Mouse (Mus musculus) CH12.LX (cell line): ENCODE measurements around the gene Fndc7.

ENCODE experiments used
- CHD2 ChIP-seq: IDR thresholded peaks from 2 replicates; pipeline ENCODE4 v1.6.1; 2011; ENCODE audit warnings: low read length, improper control_type of control experiment
- CTCF ChIP-seq, 2 experiments: IDR thresholded peaks in 1 of 2; conservative IDR thresholded peaks in 1 of 2; 2 replicates each; pipeline ENCODE4 v1.5.1; 2011 to 2012; ENCODE audit warnings: low read depth in 2 of 2, low read length in 2 of 2, improper control_type of control experiment in 1 of 2, inconsistent platforms in 1 of 2, mild to moderate bottlenecking in 1 of 2, moderate library complexity in 1 of 2
- EP300 ChIP-seq: IDR thresholded peaks from 2 replicates; pipeline ENCODE4 v1.6.1; 2011; ENCODE audit warnings: low read length, improper control_type of control experiment
- NRF1 ChIP-seq: IDR thresholded peaks from 2 replicates; pipeline ENCODE4 v1.6.1; 2014; ENCODE audit warnings: low read depth, mild to moderate bottlenecking, inconsistent platforms, low read length, improper control_type of control experiment, moderate library complexity
- POLR2A ChIP-seq: IDR thresholded peaks from 2 replicates; pipeline ENCODE4 v1.6.1; 2011; ENCODE audit warnings: low read depth, mild to moderate bottlenecking, improper control_type of control experiment, low read length
- SIN3A ChIP-seq: IDR thresholded peaks from 2 replicates; pipeline ENCODE4 v1.6.1; 2012; ENCODE audit warnings: low read length, improper control_type of control experiment, inconsistent platforms
- SMC3 ChIP-seq: IDR thresholded peaks from 2 replicates; pipeline ENCODE4 v1.6.1; 2011; ENCODE audit warnings: low read depth, low read length, improper control_type of control experiment
- USF2 ChIP-seq: conservative IDR thresholded peaks from 2 replicates; pipeline ENCODE4 v1.6.1; 2011; ENCODE audit warnings: low read depth, low read length, improper control_type of control experiment
- ZC3H11A ChIP-seq: IDR thresholded peaks from 2 replicates; pipeline ENCODE4 v1.6.1; 2012; ENCODE audit warnings: low read depth, mild to moderate bottlenecking, inconsistent platforms, low read length, improper control_type of control experiment

GRCm38 (mm10) chr3:108925677-108926076 lies 35.9 kb upstream of the Fndc7 start:
- TF ChIP-seq CTCF (conservative IDR thresholded peaks at IDR 0.05 in 1 of 2, IDR thresholded peaks at IDR 0.05 in 1 of 2; ENCODE audit: low read depth in 2 of 2, low read length in 2 of 2) (no peak), POLR2A (no peak), CHD2 (no peak), SIN3A (no peak), USF2 (no peak), NRF1 (no peak), EP300 (no peak), ZC3H11A (no peak), SMC3 (no peak)
